Mouse (Mus musculus): ENCODE results near the gene Micu1. TPM values are rescaled to one million over a fixed set of nuclear protein-coding genes. Genes with fewer than 3 reads are reported as not detected.

Micu1 gene
- total RNA-seq, 1 experiment: 23.6 TPM

DNA sequence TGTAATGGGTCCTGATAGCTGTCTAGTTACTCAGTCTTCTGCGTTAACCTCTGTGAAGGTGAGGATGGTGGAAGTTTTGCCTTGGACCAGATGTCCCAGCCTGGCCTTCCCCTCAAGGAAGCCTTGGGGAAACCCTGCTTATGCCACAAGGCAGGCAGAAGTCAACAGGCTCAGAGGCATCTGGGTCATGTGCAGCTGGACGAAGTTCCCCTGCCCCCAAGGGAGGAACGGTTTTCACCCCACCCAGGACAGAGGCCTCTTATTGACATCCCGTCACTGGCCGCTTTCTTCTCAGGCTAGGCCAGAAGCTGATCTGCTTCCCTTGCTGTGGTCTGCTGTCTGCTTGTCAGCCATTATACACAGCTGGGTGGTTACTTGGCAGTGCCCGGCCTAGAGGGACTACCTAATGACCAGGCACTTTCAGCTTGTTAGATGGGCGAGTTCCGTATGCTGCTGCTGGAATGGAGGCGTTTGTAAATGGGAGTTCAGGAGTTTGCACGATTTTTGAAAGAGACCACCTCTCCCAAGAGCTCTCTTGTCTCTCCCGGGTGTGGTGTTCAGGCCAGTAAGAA is 33.8 kb downstream of the Micu1 start:
- Histone ChIP-seq H3K9me3 (ENCODE audit: control insufficient read depth, insufficient read depth, low read depth, low read length) (no peaks in the 10 kb centered on the region), H3K27ac (ENCODE audit: insufficient read depth, low read depth, low read length, poor library complexity, severe bottlenecking) (no peak overlapping the region), H3K4me3 (ENCODE audit: insufficient read depth in 1 of 2, low read depth in 1 of 2, low read length in 2 of 2, poor library complexity in 1 of 2, severe bottlenecking in 1 of 2) (no peak overlapping the region), H3K4me1 (ENCODE audit: control insufficient read depth in 2 of 2, insufficient read depth in 2 of 2, low read length in 2 of 2, poor library complexity in 1 of 2) (no peaks in the 10 kb centered on the region), H3K9ac (ENCODE audit: insufficient read depth, low read depth, low read length, poor library complexity, severe bottlenecking) (no peak overlapping the region), H3K36me3 (ENCODE audit: control insufficient read depth, insufficient read depth, low read length, poor library complexity, severe bottlenecking) (peaks cover 3% of the 10 kb centered on the region)
- TF ChIP-seq ZC3H11A (IDR thresholded peaks at IDR 0.05; ENCODE audit: borderline replicate concordance, low read depth, low read length): no peak
- TF ChIP-seq CHD2 (IDR thresholded peaks at IDR 0.05; ENCODE audit: low read depth, low read length): no peak
- no peak for TF ChIP-seq MAFK (IDR thresholded peaks at IDR 0.05; ENCODE audit: insufficient read depth, low read depth, low read length)
- TF ChIP-seq ZNF384 (IDR thresholded peaks at IDR 0.05; ENCODE audit: low read depth, low read length): no peak
- no peak for TF ChIP-seq HCFC1 (IDR thresholded peaks at IDR 0.05; ENCODE audit: borderline replicate concordance, insufficient read depth, low read length)
- in situ Hi-C loops (cut with MboI; ENCODE audit: low sequenced_read_pairs in 2 of 2, unreplicated experiment in 2 of 2): no loop called here
- no peak for DNase-seq (ENCODE audit: low read depth, low spot score)

DNA sequence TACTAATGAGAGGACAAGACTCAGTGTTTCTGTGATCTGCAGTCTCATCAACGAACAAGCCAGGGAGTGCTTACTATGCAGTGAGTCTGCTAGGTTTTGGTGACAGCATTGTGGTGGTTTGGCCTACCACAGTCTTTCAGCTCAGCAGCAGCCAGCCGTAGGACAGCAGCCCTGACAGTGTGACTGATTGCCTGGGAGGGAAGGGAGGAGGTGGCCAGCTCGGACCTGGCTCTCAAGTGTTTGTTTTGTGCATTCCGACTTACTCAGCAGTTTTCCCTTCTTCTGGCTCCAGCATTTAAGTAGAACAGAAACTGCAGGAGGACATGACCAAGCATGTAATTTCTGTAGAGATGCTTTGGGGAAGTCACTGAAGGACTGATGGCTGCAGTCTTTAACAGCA is 39.2 kb downstream of the Micu1 start:
- DNase-seq (ENCODE audit: low read depth, low spot score): no peak
- in situ Hi-C loops (cut with MboI; ENCODE audit: low sequenced_read_pairs in 2 of 2, unreplicated experiment in 2 of 2): no loop called here
- TF ChIP-seq ZNF384 (IDR thresholded peaks at IDR 0.05; ENCODE audit: low read depth, low read length) (no peak), ZC3H11A (IDR thresholded peaks at IDR 0.05; ENCODE audit: borderline replicate concordance, low read depth, low read length) (no peak), MAFK (IDR thresholded peaks at IDR 0.05; ENCODE audit: insufficient read depth, low read depth, low read length) (0 out of 2 replicates have a peak, but pooled peaks have one; percentile 28), CHD2 (IDR thresholded peaks at IDR 0.05; ENCODE audit: low read depth, low read length) (no peak)

GRCm38 (mm10) chr10:59743397-59743796 is 41.1 kb downstream of the Micu1 start:
- H3K4me1 ChIP-seq (ENCODE audit: control insufficient read depth in 2 of 2, insufficient read depth in 2 of 2, low read length in 2 of 2, poor library complexity in 1 of 2): peaks cover 0 to 3% of the 10 kb centered on the region in 2 experiments; a peak in 1 of 4 replicates
- no peak for DNase-seq (ENCODE audit: low read depth, low spot score)
- no peaks in the 10 kb centered on the region for H3K36me3 ChIP-seq (ENCODE audit: control insufficient read depth, insufficient read depth, low read length, poor library complexity, severe bottlenecking)
- in situ Hi-C loops (cut with MboI; ENCODE audit: low sequenced_read_pairs in 2 of 2, unreplicated experiment in 2 of 2): no loop called here
- no peaks in the 10 kb centered on the region for H3K9me3 ChIP-seq (ENCODE audit: control insufficient read depth, insufficient read depth, low read depth, low read length)
- H3K9ac ChIP-seq (ENCODE audit: insufficient read depth, low read depth, low read length, poor library complexity, severe bottlenecking): no peak overlapping the region
- no peak overlapping the region for H3K4me3 ChIP-seq (ENCODE audit: insufficient read depth in 1 of 2, low read depth in 1 of 2, low read length in 2 of 2, poor library complexity in 1 of 2, severe bottlenecking in 1 of 2)
- TF ChIP-seq ZNF384 (IDR thresholded peaks at IDR 0.05; ENCODE audit: low read depth, low read length): no peak
- no peak for TF ChIP-seq HCFC1 (IDR thresholded peaks at IDR 0.05; ENCODE audit: borderline replicate concordance, insufficient read depth, low read length)
- no peak for TF ChIP-seq MAFK (IDR thresholded peaks at IDR 0.05; ENCODE audit: insufficient read depth, low read depth, low read length)
- TF ChIP-seq ZC3H11A (IDR thresholded peaks at IDR 0.05; ENCODE audit: borderline replicate concordance, low read depth, low read length): no peak
- TF ChIP-seq CHD2 (IDR thresholded peaks at IDR 0.05; ENCODE audit: low read depth, low read length): no peak
- H3K27ac ChIP-seq (ENCODE audit: insufficient read depth, low read depth, low read length, poor library complexity, severe bottlenecking): no peak overlapping the region

More for the DNA sequence above, 39.2 kb downstream of the Micu1 start:
- peaks cover 0 to 3% of the 10 kb centered on the region in 2 experiments; a peak in 1 of 4 replicates for H3K4me1 ChIP-seq (ENCODE audit: control insufficient read depth in 2 of 2, insufficient read depth in 2 of 2, low read length in 2 of 2, poor library complexity in 1 of 2)
- H3K4me3 ChIP-seq (ENCODE audit: insufficient read depth in 1 of 2, low read depth in 1 of 2, low read length in 2 of 2, poor library complexity in 1 of 2, severe bottlenecking in 1 of 2): no peak overlapping the region
- no peaks in the 10 kb centered on the region for H3K36me3 ChIP-seq (ENCODE audit: control insufficient read depth, insufficient read depth, low read length, poor library complexity, severe bottlenecking)
- H3K27ac ChIP-seq (ENCODE audit: insufficient read depth, low read depth, low read length, poor library complexity, severe bottlenecking): no peak overlapping the region
- H3K9me3 ChIP-seq (ENCODE audit: control insufficient read depth, insufficient read depth, low read depth, low read length): no peaks in the 10 kb centered on the region
- no peak overlapping the region for H3K9ac ChIP-seq (ENCODE audit: insufficient read depth, low read depth, low read length, poor library complexity, severe bottlenecking)

DNA sequence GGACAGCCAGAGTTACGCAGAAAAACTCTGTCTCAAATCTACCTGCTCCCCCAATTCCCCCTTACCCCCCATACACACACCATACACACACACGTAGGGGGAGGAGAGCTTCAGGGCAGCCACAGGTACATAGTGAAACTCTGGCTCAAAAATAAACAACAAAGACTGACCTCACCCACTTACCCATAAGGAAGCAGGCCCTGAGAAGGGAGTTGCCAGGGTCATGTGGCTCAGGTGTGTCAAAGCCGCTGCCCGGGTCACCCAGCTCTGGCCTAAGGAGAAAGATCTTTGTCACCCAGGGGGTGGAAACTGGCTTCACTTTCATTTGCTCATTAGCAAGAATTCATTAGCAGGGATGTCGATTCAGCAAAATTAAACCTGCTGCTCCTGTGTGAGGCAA is 41.7 kb downstream of the Micu1 start:
- Histone ChIP-seq H3K9me3 (ENCODE audit: control insufficient read depth, insufficient read depth, low read depth, low read length) (no peaks in the 10 kb centered on the region), H3K4me1 (ENCODE audit: control insufficient read depth in 2 of 2, insufficient read depth in 2 of 2, low read length in 2 of 2, poor library complexity in 1 of 2) (peaks cover 0 to 3% of the 10 kb centered on the region in 2 experiments; a peak in 1 of 4 replicates), H3K36me3 (ENCODE audit: control insufficient read depth, insufficient read depth, low read length, poor library complexity, severe bottlenecking) (no peaks in the 10 kb centered on the region), H3K9ac (ENCODE audit: insufficient read depth, low read depth, low read length, poor library complexity, severe bottlenecking) (0 out of 2 replicates have a peak overlapping the region, but pooled peaks have one; percentile 31), H3K4me3 (ENCODE audit: insufficient read depth in 1 of 2, low read depth in 1 of 2, low read length in 2 of 2, poor library complexity in 1 of 2, severe bottlenecking in 1 of 2) (no peak overlapping the region), H3K27ac (ENCODE audit: insufficient read depth, low read depth, low read length, poor library complexity, severe bottlenecking) (no peak overlapping the region)
- no peak for DNase-seq (ENCODE audit: low read depth, low spot score)
- TF ChIP-seq ZNF384 (IDR thresholded peaks at IDR 0.05; ENCODE audit: low read depth, low read length): no peak
- 0 out of 2 replicates have a peak, but pooled peaks have one; percentile 30 for TF ChIP-seq MAFK (IDR thresholded peaks at IDR 0.05; ENCODE audit: insufficient read depth, low read depth, low read length)
- no peak for TF ChIP-seq ZC3H11A (IDR thresholded peaks at IDR 0.05; ENCODE audit: borderline replicate concordance, low read depth, low read length)
- in situ Hi-C loops (cut with MboI; ENCODE audit: low sequenced_read_pairs in 2 of 2, unreplicated experiment in 2 of 2): no loop called here
